Mouse (Mus musculus) intestine, embryonic 15.5 days (tissue): Measurements from ENCODE around the gene Gna15. TPM values are rescaled to one million over a fixed set of nuclear protein-coding genes. Genes with fewer than 3 reads are reported as not detected.

Experiments
- ATAC-seq: fragments of 200-750 bp; cut with Nextera tagmentation; 2 replicates; pipeline ENCODE4 v1.8.0; 2017; ENCODE audit warnings: moderate TSS enrichment, moderate library complexity
- H3K27ac ChIP-seq: fragments of 300-500 bp; sonication (generic); 2 replicates; pipeline ENCODE4 v1.5.1; 2015; ENCODE audit warnings: mild to moderate bottlenecking, inconsistent platforms
- H3K27me3 ChIP-seq: fragments of 300-500 bp; sonication (generic); replicated peaks from 2 replicates; pipeline ENCODE4 v1.6.1; 2015; ENCODE audit warnings: inconsistent platforms
- H3K36me3 ChIP-seq: fragments of 300-500 bp; sonication (generic); 2 replicates; pipeline ENCODE4 v1.6.1; 2015; ENCODE audit warnings: inconsistent platforms
- H3K4me1 ChIP-seq: fragments of 300-500 bp; sonication (generic); replicated peaks from 2 replicates; pipeline ENCODE4 v1.6.1; 2015; ENCODE audit warnings: inconsistent platforms
- H3K4me2 ChIP-seq: fragments of 300-500 bp; sonication (generic); replicated peaks from 2 replicates; pipeline ENCODE4 v1.6.1; 2015; ENCODE audit warnings: mild to moderate bottlenecking, inconsistent platforms
- H3K4me3 ChIP-seq: fragments of 300-500 bp; sonication (generic); replicated peaks from 2 replicates; pipeline ENCODE4 v1.5.1; 2015; ENCODE audit warnings: inconsistent platforms
- H3K9ac ChIP-seq: fragments of 300-500 bp; sonication (generic); 2 replicates; pipeline ENCODE4 v1.6.1; 2015; ENCODE audit warnings: inconsistent platforms
- H3K9me3 ChIP-seq: fragments of 300-500 bp; sonication (generic); 2 replicates; pipeline ENCODE4 v1.6.1; 2016; ENCODE audit warnings: inconsistent platforms
- WGBS: fragments of 180-500 bp; shearing (Covaris S2); methylation state at CpG from one replicate; pipeline ENCODE4 v1.1.7; 2015; 5-methylcytosine and 5-hydroxymethylcytosine counted together
- polyA plus RNA-seq: library from polyadenylated mRNA; unstranded; fragments of >200 nt; fragmentation: Nextera tagmentation; extraction: Ambion mirVana; gene quantifications from 2 replicates; pipeline ENCODE4 v1.2.1, GENCODE M21; 2015

Gene Gna15
- polyA plus RNA-seq, 1 experiment from 2014 or later = 0.97 TPM

- no peaks in the 10 kb centered on the region for H3K9me3 ChIP-seq
- H3K27ac ChIP-seq = no peak overlapping the region
- H3K9ac ChIP-seq = no peak overlapping the region
- H3K4me3 ChIP-seq = no peak overlapping the region
- peaks cover 87% of the 10 kb centered on the region for H3K27me3 ChIP-seq
- H3K4me2 ChIP-seq = no peak overlapping the region
- H3K36me3 ChIP-seq = no peaks in the 10 kb centered on the region
- H3K4me1 ChIP-seq = no peaks in the 10 kb centered on the region; the same call in 1 of the 2 replicates
- WGBS = 76% methylated on average over 6 of the region's 6 CpGs
- no peak for ATAC-seq
These were observed 65.8 kb downstream of the Gna15 start for GRCm38 (mm10) chr10:81458267-81458666.

- H3K4me1 ChIP-seq = peaks cover 2% of the 10 kb centered on the region; the same call in 1 of the 2 replicates
- no peak overlapping the region for H3K4me3 ChIP-seq
- H3K27me3 ChIP-seq = peaks cover 87% of the 10 kb centered on the region
- no peak overlapping the region for H3K27ac ChIP-seq
- ATAC-seq = no peak
- 86% methylated on average over 8 of the region's 8 CpGs for WGBS
- no peaks in the 10 kb centered on the region for H3K9me3 ChIP-seq
- H3K36me3 ChIP-seq = no peaks in the 10 kb centered on the region
- no peak overlapping the region for H3K4me2 ChIP-seq
- H3K9ac ChIP-seq = no peak overlapping the region
These were observed 66.4 kb downstream of the Gna15 start for GRCm38 (mm10) chr10:81457624-81458023.

- Histone ChIP-seq H3K36me3 (no peaks in the 10 kb centered on the region), H3K4me3 (no peak overlapping the region), H3K27me3 (peaks cover 87% of the 10 kb centered on the region), H3K9ac (no peak overlapping the region), H3K4me2 (no peak overlapping the region), H3K27ac (no peak overlapping the region), H3K9me3 (no peaks in the 10 kb centered on the region), H3K4me1 (peaks cover 7% of the 10 kb centered on the region; the same call in 1 of the 2 replicates)
- ATAC-seq = no peak
- WGBS = 41% methylated on average over 12 of the region's 12 CpGs
These were observed 67.0 kb downstream of the Gna15 start for GRCm38 (mm10) chr10:81456983-81457563.

DNA sequence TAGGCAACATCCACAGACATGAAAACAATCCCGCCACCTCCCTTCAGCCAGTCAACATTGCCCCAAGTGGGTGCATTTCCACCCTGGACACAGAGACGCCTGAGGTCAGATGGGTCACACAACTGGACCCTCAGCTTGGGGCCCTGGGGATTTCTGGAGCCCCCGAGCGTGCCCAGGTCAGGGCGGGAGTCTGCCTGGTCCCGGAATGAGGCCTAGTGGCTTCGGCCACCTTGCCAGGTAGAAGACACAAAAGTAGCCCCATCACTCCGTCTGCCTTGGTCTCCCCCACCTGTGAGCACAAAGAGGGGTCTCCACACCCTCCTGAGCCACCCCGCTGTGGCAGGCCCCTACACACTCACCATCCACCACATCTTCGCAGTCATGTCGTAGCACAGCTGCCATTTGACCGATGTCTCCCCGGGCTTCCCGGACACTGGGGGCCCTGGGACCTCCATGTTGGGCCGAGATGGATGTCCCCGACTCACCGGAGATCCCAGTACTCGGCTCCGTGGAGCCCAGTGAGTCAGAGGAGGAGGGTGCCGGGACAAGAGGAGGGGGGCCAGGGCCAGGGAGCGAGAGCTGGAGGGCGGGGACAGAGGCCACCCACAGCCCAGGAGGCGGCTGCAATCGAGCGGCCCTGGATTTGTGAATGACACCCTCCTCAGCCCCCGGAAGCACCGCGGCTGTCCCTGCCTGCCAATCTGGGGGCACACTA, 68.7 kb downstream of the Gna15 start, which contains the start of gene Nfic:
Gene Nfic (minus strand): TSS at position 455 of the 715 bp plus-strand sequence.
- Histone ChIP-seq H3K4me3 (no peak within 1 kb of the TSS), H3K4me1 (peaks cover 7% of the 10 kb centered on the region; the same call in 1 of the 2 replicates), H3K9me3 (no peaks in the 10 kb centered on the region), H3K36me3 (no peaks in the 10 kb centered on the region), H3K27me3 (peaks cover 85% of the 10 kb centered on the region), H3K9ac (no peak within 1 kb of the TSS), H3K4me2 (no peak within 1 kb of the TSS), H3K27ac (no peak within 1 kb of the TSS)
- no peak for ATAC-seq
- 59% methylated on average over 28 of the region's 28 CpGs for WGBS

DNA sequence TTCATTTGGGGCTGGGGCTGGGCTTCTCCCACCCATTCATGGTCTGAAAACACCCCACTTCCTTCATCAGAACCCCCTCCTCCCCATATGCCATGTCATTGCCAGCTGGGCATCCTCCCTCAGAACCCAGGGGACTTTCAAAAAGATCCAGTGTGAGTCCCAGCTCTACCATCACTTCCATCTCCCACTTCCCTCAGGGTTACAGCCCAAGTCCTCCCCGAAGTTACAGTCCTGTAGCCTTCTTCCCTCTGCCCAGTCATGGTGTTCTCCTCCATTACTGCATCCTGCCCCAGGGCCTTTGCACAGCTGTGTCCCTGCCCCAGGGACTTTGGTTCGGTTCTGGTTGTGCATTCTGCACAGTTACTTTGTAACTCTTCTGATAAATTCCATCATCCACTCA, 69.9 kb downstream of the Gna15 start:
- Histone ChIP-seq H3K27ac (no peak overlapping the region), H3K36me3 (no peaks in the 10 kb centered on the region), H3K9me3 (no peaks in the 10 kb centered on the region), H3K4me3 (no peak overlapping the region), H3K4me1 (peaks cover 7% of the 10 kb centered on the region; the same call in 1 of the 2 replicates), H3K4me2 (no peak overlapping the region), H3K9ac (no peak overlapping the region), H3K27me3 (peaks cover 75% of the 10 kb centered on the region)
- ATAC-seq = no peak
- WGBS = 58% methylated on average over 2 of the region's 2 CpGs

- H3K9me3 ChIP-seq = no peaks in the 10 kb centered on the region
- H3K27ac ChIP-seq = no peak overlapping the region
- H3K9ac ChIP-seq = no peak overlapping the region
- peaks cover 7% of the 10 kb centered on the region; the same call in 1 of the 2 replicates for H3K4me1 ChIP-seq
- WGBS = 5% methylated on average over 14 of the region's 14 CpGs
- H3K4me2 ChIP-seq = no peak overlapping the region
- no peak overlapping the region for H3K4me3 ChIP-seq
- H3K27me3 ChIP-seq = peaks cover 71% of the 10 kb centered on the region
- H3K36me3 ChIP-seq = no peaks in the 10 kb centered on the region
- ATAC-seq = no peak
These were observed 71.1 kb downstream of the Gna15 start for GRCm38 (mm10) chr10:81452947-81453288.

Other genes with a start within 250 kb of the Gna15 start
- 47.0 and 53.3 TPM in 2 replicates for gene Tjp3, start 232.6 kb downstream of the Gna15 start, polyA plus RNA-seq
- gene Pip5k1c, start 231.3 kb downstream of the Gna15 start, polyA plus RNA-seq = 41.2 and 42.7 TPM in 2 replicates
- gene Cactin, start 203.1 kb downstream of the Gna15 start, polyA plus RNA-seq = 38.7 and 39.5 TPM in 2 replicates
- gene Tbxa2r, start 195.5 kb downstream of the Gna15 start, polyA plus RNA-seq = 21.3 and 21.7 TPM in 2 replicates
- gene Gipc3, start 181.0 kb downstream of the Gna15 start, polyA plus RNA-seq = 0.06 TPM in 1 of 2 replicates, not detected in the other
- 71.2 and 71.7 TPM in 2 replicates for gene Hmg20b, start 173.7 kb downstream of the Gna15 start, polyA plus RNA-seq
- 19.9 and 23.8 TPM in 2 replicates for gene Mfsd12, start 166.7 kb downstream of the Gna15 start, polyA plus RNA-seq
- 1.0 and 2.2 TPM in 2 replicates for gene 4930404N11Rik, start 158.4 kb downstream of the Gna15 start, polyA plus RNA-seq
- gene Fzr1, start 145.7 kb downstream of the Gna15 start, polyA plus RNA-seq = 83.2 and 85.7 TPM in 2 replicates
- gene Dohh, start 139.8 kb downstream of the Gna15 start, polyA plus RNA-seq = 89.2 and 100 TPM in 2 replicates
- gene Gm48551, start 139.8 kb downstream of the Gna15 start, polyA plus RNA-seq = 2.8 and 3.6 TPM in 2 replicates
- gene Gm48552, start 135.2 kb downstream of the Gna15 start, polyA plus RNA-seq = 1.4 TPM in 1 of 2 replicates, not detected in the other
- 235 and 288 TPM in 2 replicates for gene Smim24, start 131.2 kb downstream of the Gna15 start, polyA plus RNA-seq
- gene Nfic, start 68.6 kb downstream of the Gna15 start, polyA plus RNA-seq = 52.8 and 56.0 TPM in 2 replicates
- gene Celf5, start 41.5 kb downstream of the Gna15 start, polyA plus RNA-seq = 1.7 TPM in 2 replicates
- 98.5 and 118 TPM in 2 replicates for gene Ncln, start 27.8 kb downstream of the Gna15 start, polyA plus RNA-seq
- gene S1pr4, start 24.1 kb downstream of the Gna15 start, polyA plus RNA-seq = 1.0 and 1.1 TPM in 2 replicates
- 245 and 269 TPM in 2 replicates for gene Gna11, start 21.0 kb upstream of the Gna15 start, polyA plus RNA-seq
- gene Aes, start 35.3 kb upstream of the Gna15 start, polyA plus RNA-seq = 743 and 808 TPM in 2 replicates
- 14.5 and 17.8 TPM in 2 replicates for gene Tle2, start 50.3 kb upstream of the Gna15 start, polyA plus RNA-seq
- 19.9 and 26.0 TPM in 2 replicates for gene Tle6, start 76.8 kb upstream of the Gna15 start, polyA plus RNA-seq
- gene BC025920, start 82.0 kb upstream of the Gna15 start, polyA plus RNA-seq = 0.85 and 1.00 TPM in 2 replicates
- 28.9 and 33.3 TPM in 2 replicates for gene Sirt6, start 103.6 kb upstream of the Gna15 start, polyA plus RNA-seq
- gene Ankrd24, start 104.3 kb upstream of the Gna15 start, polyA plus RNA-seq = 8.4 and 9.8 TPM in 2 replicates
- 3.9 and 4.6 TPM in 2 replicates for gene Gm10778, start 124.8 kb upstream of the Gna15 start, polyA plus RNA-seq
- 12.3 and 12.7 TPM in 2 replicates for gene Zfp433, start 180.6 kb upstream of the Gna15 start, polyA plus RNA-seq
- gene Gm3055, start 246.9 kb upstream of the Gna15 start, polyA plus RNA-seq = 6.3 and 8.2 TPM in 2 replicates